Comparison of ENCODE assay signal across 10 mouse cellular contexts in the genomic region with DNA sequence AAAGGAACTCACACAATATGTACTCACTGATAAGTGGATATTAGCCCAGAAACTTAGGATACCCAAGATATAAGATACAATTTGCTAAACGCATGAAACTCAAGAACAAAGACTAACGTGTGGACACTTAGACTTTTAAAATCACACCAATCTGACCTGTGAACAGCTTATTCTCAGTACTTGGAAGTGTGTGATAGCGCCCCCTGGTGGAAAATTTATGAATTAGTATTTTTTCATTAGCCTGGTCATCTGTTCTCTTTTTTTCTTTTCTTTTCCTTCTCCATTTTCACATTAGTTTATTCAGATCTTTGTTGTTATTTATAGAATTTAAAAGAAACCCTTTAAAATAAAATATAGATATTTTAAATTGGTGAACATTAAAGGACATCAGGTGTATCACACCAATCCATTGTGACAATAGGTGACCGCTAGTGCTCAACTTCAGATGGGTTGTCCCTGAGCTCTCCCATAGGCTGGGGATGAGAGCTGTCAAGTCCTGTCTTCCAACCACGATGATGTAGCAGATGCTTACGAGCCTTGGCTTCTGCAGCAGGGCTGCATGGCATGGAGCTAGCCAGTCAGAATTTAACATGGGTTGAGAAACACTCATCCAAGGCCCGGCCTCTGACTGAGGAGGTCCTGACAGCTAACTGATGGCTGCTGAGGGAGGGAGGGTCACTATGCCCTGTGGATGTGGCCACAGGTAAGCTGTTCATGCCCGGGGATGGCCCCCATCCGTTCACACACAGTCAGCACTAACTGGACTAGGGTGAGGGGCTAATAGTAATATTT. TPM values are rescaled to one million over a fixed set of nuclear protein-coding genes. Genes with fewer than 3 reads are reported as not detected.
A peak's percentile ranks its signal among the peaks of the same experiment; 100 is the strongest.
DNase-seq lines count a peak whose midpoint lies in the region; ATAC-seq and TF ChIP-seq lines count a peak whose summit lies in the region.
"Had no signal": no experiment of that assay in that cellular context is flagged by ENCODE, and none has a peak within 500 bp of the region (broad histone marks: within the 10 kb centered on the region; RNA-seq: fewer than 3 reads in every experiment).

No protein-coding gene starts in this region.

- peak; percentile 73 for DNase-seq in hindbrain, embryonic 14.5 days (ENCODE audit: low spot score)
- no peak for DNase-seq in hindbrain, embryonic 10.5 days (ENCODE audit: low spot score)
- DNase-seq in CD4-positive helper T cell, adult 2 months (ENCODE audit: low read depth, low spot score) = peak; percentile 62
- DNase-seq in Patski (ENCODE audit: low read depth, low spot score) = peak; percentile 6
- DNase-seq in stomach, postnatal 0 days (ENCODE audit: low spot score) = peak; percentile 14
- no peak for DNase-seq in urinary bladder, postnatal 14 days (ENCODE audit: low spot score)
- DNase-seq in right cerebral cortex, postnatal 14 days = no peak

- in situ Hi-C loops in Patski (cut with MboI; ENCODE audit: low pct_unique_long_range_greater_than_20kb) = loop anchor here (5.0 kb wide), 2 partner anchors 47 to 212 kb away; no protein-coding TSS in a partner anchor

- no peaks in the 10 kb centered on the region for H3K9me3 ChIP-seq in hindbrain, embryonic 14.5 days (ENCODE audit: control insufficient read depth, low read length)
- H3K9me3 ChIP-seq in hindbrain, embryonic 10.5 days = no peaks in the 10 kb centered on the region
- no peaks in the 10 kb centered on the region for H3K9me3 ChIP-seq in hindbrain, embryonic 15.5 days
- no peaks in the 10 kb centered on the region for H3K9me3 ChIP-seq in stomach, postnatal 0 days (ENCODE audit: control insufficient read depth, low read length)
- H3K9me3 ChIP-seq: embryonic facial prominence, embryonic 15.5 days; lung, embryonic 15.5 days had no signal

- no peak overlapping the region for H3K4me3 ChIP-seq in hindbrain, embryonic 14.5 days (replicated peaks; ENCODE audit: low read length)
- H3K4me3 ChIP-seq in hindbrain, embryonic 10.5 days = no peak overlapping the region
- H3K4me3 ChIP-seq in hindbrain, embryonic 15.5 days = no peak overlapping the region
- H3K4me3 ChIP-seq in stomach, postnatal 0 days (ENCODE audit: low read depth, low read length) = no peak overlapping the region
- H3K4me3 ChIP-seq: embryonic facial prominence, embryonic 15.5 days; lung, embryonic 15.5 days had no signal

- H3K4me1 ChIP-seq in hindbrain, embryonic 14.5 days (replicated peaks; ENCODE audit: control insufficient read depth, insufficient read depth, low read length) = no peaks in the 10 kb centered on the region
- H3K4me1 ChIP-seq in hindbrain, embryonic 10.5 days (replicated peaks) = no peaks in the 10 kb centered on the region
- H3K4me1 ChIP-seq in hindbrain, embryonic 15.5 days (replicated peaks) = no peaks in the 10 kb centered on the region
- H3K4me1 ChIP-seq in stomach, postnatal 0 days (replicated peaks; ENCODE audit: control insufficient read depth, insufficient read depth) = no peaks in the 10 kb centered on the region
- H3K4me1 ChIP-seq: embryonic facial prominence, embryonic 15.5 days had no signal

- peaks cover 4% of the 10 kb centered on the region; the same call in 1 of the 2 replicates for H3K36me3 ChIP-seq in hindbrain, embryonic 14.5 days (replicated peaks; ENCODE audit: control insufficient read depth, insufficient read depth)
- H3K36me3 ChIP-seq in hindbrain, embryonic 10.5 days = peaks cover 23% of the 10 kb centered on the region
- no peaks in the 10 kb centered on the region for H3K36me3 ChIP-seq in hindbrain, embryonic 15.5 days
- H3K36me3 ChIP-seq in stomach, postnatal 0 days (ENCODE audit: control insufficient read depth, insufficient read depth, low read length) = no peaks in the 10 kb centered on the region
- H3K36me3 ChIP-seq: lung, embryonic 15.5 days had no signal

- H3K4me2 ChIP-seq in hindbrain, embryonic 14.5 days (replicated peaks) = no peak overlapping the region
- H3K4me2 ChIP-seq in hindbrain, embryonic 15.5 days = no peak overlapping the region
- no peak overlapping the region for H3K4me2 ChIP-seq in stomach, postnatal 0 days (replicated peaks; ENCODE audit: low read depth)
- H3K4me2 ChIP-seq: embryonic facial prominence, embryonic 15.5 days; lung, embryonic 15.5 days had no signal

- no peak for ATAC-seq in hindbrain, embryonic 14.5 days (ENCODE audit: low FRiP score)
- no peak for ATAC-seq in Patski
- 0 out of 2 replicates have a peak, but pooled peaks have one; percentile 34 for ATAC-seq in hindbrain, embryonic 15.5 days (ENCODE audit: low FRiP score, low read depth)
- no peak for ATAC-seq in stomach, postnatal 0 days (ENCODE audit: low FRiP score, low TSS enrichment)

- POLR2A ChIA-PET in Patski (lab: Charles Lee) = interaction anchor here (0.7 kb wide), 1 partner anchor 32 kb away, joined by 3 read pairs; no protein-coding TSS in a partner anchor

- H3K27ac ChIP-seq in hindbrain, embryonic 14.5 days = no peak overlapping the region
- no peak overlapping the region for H3K27ac ChIP-seq in hindbrain, embryonic 10.5 days
- no peak overlapping the region for H3K27ac ChIP-seq in hindbrain, embryonic 15.5 days (replicated peaks)
- no peak overlapping the region for H3K27ac ChIP-seq in stomach, postnatal 0 days (replicated peaks)
- H3K27ac ChIP-seq: embryonic facial prominence, embryonic 15.5 days; lung, embryonic 15.5 days had no signal

- TF ChIP-seq CTCF in Patski (IDR thresholded peaks at IDR 0.05) = no peak
- peak; percentile 77 for TF ChIP-seq CTCF in stomach, postnatal 0 days (IDR thresholded peaks at IDR 0.05; ENCODE audit: low read depth)

- CTCF ChIA-PET in Patski (lab: Charles Lee) = interaction anchor here (0.9 to 2.1 kb wide), 9 partner anchors 15 to 213 kb away, joined by 3 to 7 read pairs (median 5); no protein-coding TSS in a partner anchor

- 55% methylated on average over 9 of the region's 9 CpGs for WGBS in hindbrain, embryonic 14.5 days
- WGBS in hindbrain, embryonic 10.5 days = 53% methylated on average over 9 of the region's 9 CpGs
- WGBS in hindbrain, embryonic 15.5 days = 53% methylated on average over 9 of the region's 9 CpGs
- WGBS in stomach, postnatal 0 days = 51% methylated on average over 9 of the region's 9 CpGs

- H3K9ac ChIP-seq in hindbrain, embryonic 14.5 days = no peak overlapping the region
- no peak overlapping the region for H3K9ac ChIP-seq in hindbrain, embryonic 15.5 days
- no peak overlapping the region for H3K9ac ChIP-seq in stomach, postnatal 0 days (ENCODE audit: low read length)
- H3K9ac ChIP-seq: embryonic facial prominence, embryonic 15.5 days; lung, embryonic 15.5 days had no signal

- no peak for TF ChIP-seq EP300 in stomach, postnatal 0 days (optimal IDR thresholded peaks at IDR 0.05)

- no peaks in the 10 kb centered on the region for H3K27me3 ChIP-seq in hindbrain, embryonic 14.5 days (ENCODE audit: control insufficient read depth, insufficient read depth, low read length)
- H3K27me3 ChIP-seq in hindbrain, embryonic 10.5 days (ENCODE audit: insufficient read depth, poor library complexity, severe bottlenecking) = no peaks in the 10 kb centered on the region
- no peaks in the 10 kb centered on the region for H3K27me3 ChIP-seq in Patski
- no peaks in the 10 kb centered on the region for H3K27me3 ChIP-seq in hindbrain, embryonic 15.5 days
- no peaks in the 10 kb centered on the region for H3K27me3 ChIP-seq in stomach, postnatal 0 days (ENCODE audit: control insufficient read depth, insufficient read depth, low read length)
- H3K27me3 ChIP-seq: embryonic facial prominence, embryonic 15.5 days; lung, embryonic 15.5 days had no signal

RNA-seq across cellular contexts. Expression of gene Gne, which starts 35.6 kb away (rescaled TPM):
- polyA plus RNA-seq in hindbrain, embryonic 14.5 days (2014; fragmentation: Nextera tagmentation; extraction: Ambion mirVana) = 32.1 and 35.1 TPM in 2 replicates
- 20.0 and 20.1 TPM in 2 replicates for polyA plus RNA-seq in hindbrain, embryonic 10.5 days (2016; fragmentation: Nextera tagmentation; extraction: Ambion mirVana)
- 16.8 TPM for polyA plus RNA-seq in Patski (2021)
- 25.1 and 28.6 TPM in 2 replicates for polyA plus RNA-seq in hindbrain, embryonic 15.5 days (2015; fragmentation: Nextera tagmentation; extraction: Ambion mirVana)
- polyA plus RNA-seq in stomach, postnatal 0 days (2015; fragmentation: Nextera tagmentation; extraction: Ambion mirVana) = 19.2 and 21.1 TPM in 2 replicates

Comparison
In these comparisons a context has a peak if more than half of its experiments do, and no peak if none do; other contexts are left out.
1. DNase-seq: peak in hindbrain, embryonic 14.5 days (single experiment), CD4-positive helper T cell, adult 2 months (single experiment), Patski (single experiment) and stomach, postnatal 0 days (single experiment); none in hindbrain, embryonic 10.5 days (single experiment), urinary bladder, postnatal 14 days (single experiment) and right cerebral cortex, postnatal 14 days (single experiment).